Comparison of ENCODE assay signal across 16 mouse cellular contexts in genomic region chr7:49071141-49071567, GRCm38 (mm10).
A peak's percentile ranks its signal among the peaks of the same experiment; 100 is the strongest.
DNase-seq lines count a peak whose midpoint lies in the region; ATAC-seq and TF ChIP-seq lines count a peak whose summit lies in the region.
"Had no signal": no experiment of that assay in that cellular context is flagged by ENCODE, and none has a peak within 500 bp of the region (broad histone marks: within the 10 kb centered on the region; RNA-seq: fewer than 3 reads in every experiment).

No protein-coding gene starts in this region.

- H3K9ac ChIP-seq in heart, embryonic 12.5 days: no peak overlapping the region
- H3K9ac ChIP-seq in hindbrain, embryonic 16.5 days (ENCODE audit: low read depth, low read length): 0 out of 2 replicates have a peak overlapping the region, but pooled peaks have one; percentile 29
- H3K9ac ChIP-seq in neural tube, embryonic 15.5 days (replicated peaks): no peak overlapping the region
- H3K9ac ChIP-seq: embryonic facial prominence, embryonic 13.5 days; limb, embryonic 13.5 days had no signal

- H3K4me3 ChIP-seq in heart, embryonic 10.5 days: no peak overlapping the region
- H3K4me3 ChIP-seq in heart, embryonic 12.5 days: no peak overlapping the region
- no peak overlapping the region for H3K4me3 ChIP-seq in hindbrain, embryonic 16.5 days (ENCODE audit: low read length)
- H3K4me3 ChIP-seq in neural tube, embryonic 15.5 days (replicated peaks): no peak overlapping the region
- H3K4me3 ChIP-seq: embryonic facial prominence, embryonic 13.5 days; limb, embryonic 13.5 days had no signal

- no peaks in the 10 kb centered on the region for H3K9me3 ChIP-seq in heart, embryonic 10.5 days
- H3K9me3 ChIP-seq in heart, embryonic 12.5 days (replicated peaks): no peaks in the 10 kb centered on the region
- H3K9me3 ChIP-seq in hindbrain, embryonic 16.5 days (ENCODE audit: control insufficient read depth, low read length): no peaks in the 10 kb centered on the region
- no peaks in the 10 kb centered on the region for H3K9me3 ChIP-seq in neural tube, embryonic 15.5 days (replicated peaks)
- H3K9me3 ChIP-seq: embryonic facial prominence, embryonic 13.5 days; limb, embryonic 13.5 days had no signal

- ATAC-seq in heart, embryonic 12.5 days (ENCODE audit: insufficient number of reproducible peaks, low FRiP score): no peak
- ATAC-seq in hindbrain, embryonic 16.5 days: no peak
- ATAC-seq in neural tube, embryonic 15.5 days (ENCODE audit: low FRiP score): no peak

- H3K4me1 ChIP-seq in heart, embryonic 10.5 days: peaks cover 27% of the 10 kb centered on the region
- peaks cover 11% of the 10 kb centered on the region; the same call in 1 of the 2 replicates for H3K4me1 ChIP-seq in heart, embryonic 12.5 days (replicated peaks)
- H3K4me1 ChIP-seq in hindbrain, embryonic 16.5 days (ENCODE audit: control insufficient read depth, insufficient read depth, low read depth, low read length): peaks cover 35% of the 10 kb centered on the region
- H3K4me1 ChIP-seq in neural tube, embryonic 15.5 days: peaks cover 47% of the 10 kb centered on the region
- H3K4me1 ChIP-seq: embryonic facial prominence, embryonic 13.5 days had no signal

- no peak for DNase-seq in heart, embryonic 10.5 days (ENCODE audit: low spot score)
- DNase-seq in brain, embryonic 14.5 days (ENCODE audit: low read depth): peak; percentile 68
- DNase-seq in left cerebral cortex, postnatal 25 days (ENCODE audit: low spot score in 2 of 2): no peak
- no peak for DNase-seq in thymus, adult 18-20 months
- DNase-seq in kidney, postnatal 4 days: no peak
- DNase-seq: adrenal gland, postnatal 10 days; cerebellum, postnatal 14 days; heart, postnatal 10 days; kidney, adult 11 months; kidney, postnatal 25 days; lung, postnatal 36 days had no signal

- no peak for TF ChIP-seq CTCF in brain, embryonic 14.5 days (IDR thresholded peaks at IDR 0.05; ENCODE audit: borderline replicate concordance, extremely low read depth, insufficient read depth, insufficient read length)

- H3K36me3 ChIP-seq in heart, embryonic 10.5 days: no peaks in the 10 kb centered on the region
- H3K36me3 ChIP-seq in heart, embryonic 12.5 days: no peaks in the 10 kb centered on the region
- H3K36me3 ChIP-seq in hindbrain, embryonic 16.5 days (ENCODE audit: control insufficient read depth, insufficient read depth, low read length): no peaks in the 10 kb centered on the region
- no peaks in the 10 kb centered on the region for H3K36me3 ChIP-seq in neural tube, embryonic 15.5 days
- H3K36me3 ChIP-seq: embryonic facial prominence, embryonic 13.5 days; limb, embryonic 13.5 days had no signal

- TF ChIP-seq POLR2A in brain, embryonic 14.5 days (IDR thresholded peaks at IDR 0.05; ENCODE audit: borderline replicate concordance, extremely low read depth, insufficient read depth, insufficient read length, poor library complexity, severe bottlenecking): no peak

- no peak overlapping the region for H3K4me2 ChIP-seq in heart, embryonic 12.5 days
- no peak overlapping the region for H3K4me2 ChIP-seq in hindbrain, embryonic 16.5 days (ENCODE audit: low read length)
- no peak overlapping the region for H3K4me2 ChIP-seq in neural tube, embryonic 15.5 days
- H3K4me2 ChIP-seq: embryonic facial prominence, embryonic 13.5 days; limb, embryonic 13.5 days had no signal

- intact Hi-C loops in left cerebral cortex, postnatal 25 days (cut with DNase I): no loop called here

- 0 out of 2 replicates have a peak overlapping the region, but pooled peaks have one; percentile 38 for H3K27ac ChIP-seq in heart, embryonic 10.5 days
- H3K27ac ChIP-seq in heart, embryonic 12.5 days (ENCODE audit: poor library complexity, severe bottlenecking): no peak overlapping the region
- H3K27ac ChIP-seq in hindbrain, embryonic 16.5 days (ENCODE audit: low read depth, low read length): no peak overlapping the region
- 0 out of 2 replicates have a peak overlapping the region, but pooled peaks have one; percentile 13 for H3K27ac ChIP-seq in neural tube, embryonic 15.5 days (replicated peaks)
- H3K27ac ChIP-seq: embryonic facial prominence, embryonic 13.5 days; limb, embryonic 13.5 days had no signal

- peaks cover 7% of the 10 kb centered on the region; the same call in 1 of the 2 replicates for H3K27me3 ChIP-seq in heart, embryonic 10.5 days (ENCODE audit: insufficient read depth, poor library complexity, severe bottlenecking)
- H3K27me3 ChIP-seq in heart, embryonic 12.5 days (replicated peaks): no peaks in the 10 kb centered on the region
- no peaks in the 10 kb centered on the region for H3K27me3 ChIP-seq in hindbrain, embryonic 16.5 days (replicated peaks; ENCODE audit: control insufficient read depth, insufficient read depth, low read length)
- H3K27me3 ChIP-seq in neural tube, embryonic 15.5 days (replicated peaks): no peaks in the 10 kb centered on the region

- 21% methylated on average over 7 of the region's 7 CpGs for WGBS in heart, embryonic 10.5 days
- WGBS in heart, embryonic 12.5 days: 23% methylated on average over 7 of the region's 7 CpGs
- WGBS in hindbrain, embryonic 16.5 days: 14% methylated on average over 7 of the region's 7 CpGs
- 13% methylated on average over 7 of the region's 7 CpGs for WGBS in neural tube, embryonic 15.5 days

Comparison
In these comparisons a context has a peak if more than half of its experiments do, and no peak if none do; other contexts are left out.
1. H3K27ac ChIP-seq: peak in heart, embryonic 10.5 days (single experiment) and neural tube, embryonic 15.5 days (single experiment); none in heart, embryonic 12.5 days (single experiment) and hindbrain, embryonic 16.5 days (single experiment).